Mouse (Mus musculus) left cerebral cortex, postnatal 25 days (tissue): ENCODE measurements around the gene Cgnl1. TPM values are rescaled to one million over a fixed set of nuclear protein-coding genes. Genes with fewer than 3 reads are reported as not detected.
"Not testable (repeated sequence)": the region's sequence is repeated elsewhere in the genome, so short reads cannot be mapped to it uniquely, and the experiment has no call there.

ENCODE experiments used
- DNase-seq, 2 experiments: peaks; one replicate each; pipeline ENCODE4 v3.0.0; 2022; ENCODE audit warnings: low spot score in 2 of 2, mixed read lengths in 1 of 2
- intact Hi-C: fragments of 180-260 bp; cut with DNase I; formaldehyde crosslinking; loops from one replicate; pipeline ENCODE4 v1.15.1; 2025
- total RNA-seq, 2 experiments: library from RNA; stranded (reverse); gene quantifications; 2 replicates each; pipeline ENCODE4 v1.2.3; 2021

Cgnl1 gene
- total RNA-seq, 2 experiments from 2014 or later = 10.1 to 10.6 TPM

- intact Hi-C loops = loop anchor here (10.0 kb wide), 2 partner anchors 133 to 553 kb away; partner anchors contain the start of gene Cgnl1
- no peak for DNase-seq
Measured at GRCm38 (mm10) chr9:71642270-71642669, 129.1 kb downstream of the Cgnl1 start.

GRCm38 (mm10) chr9:71640361-71640927, 131.0 kb downstream of the Cgnl1 start:
- no peak for DNase-seq
- intact Hi-C loops = loop anchor here (10.0 kb wide), 2 partner anchors 134 to 554 kb away; partner anchors contain the start of gene Cgnl1

- no peak for DNase-seq
- intact Hi-C loops = no loop called here
Measured at GRCm38 (mm10) chr9:71638198-71638597, 133.2 kb downstream of the Cgnl1 start.

- peak in 1 of 2 experiments; percentile 28 for DNase-seq
- intact Hi-C loops = no loop called here
Measured at GRCm38 (mm10) chr9:71636854-71637253, 134.5 kb downstream of the Cgnl1 start.

GRCm38 (mm10) chr9:71635627-71636026, 135.8 kb downstream of the Cgnl1 start:
- intact Hi-C loops = no loop called here
- no peak for DNase-seq

- DNase-seq = no peak
- intact Hi-C loops = no loop called here
Measured at GRCm38 (mm10) chr9:71634916-71635315, 136.5 kb downstream of the Cgnl1 start.

- no peak for DNase-seq
- intact Hi-C loops = no loop called here
Measured at GRCm38 (mm10) chr9:71628921-71629320, 142.5 kb downstream of the Cgnl1 start.

GRCm38 (mm10) chr9:71628286-71628685, 143.1 kb downstream of the Cgnl1 start:
- peak in 1 of 2 experiments; percentile 19 for DNase-seq
- intact Hi-C loops = no loop called here

- intact Hi-C loops = no loop called here
- DNase-seq = no peak
Measured at GRCm38 (mm10) chr9:71625961-71626360, 145.4 kb downstream of the Cgnl1 start.

- intact Hi-C loops = no loop called here
Measured at GRCm38 (mm10) chr9:71624793-71625495, 146.5 kb downstream of the Cgnl1 start.

GRCm38 (mm10) chr9:71623871-71624569, 147.4 kb downstream of the Cgnl1 start:
- intact Hi-C loops = no loop called here
- peak in 1 of 2 experiments; percentile 24 for DNase-seq

More at GRCm38 (mm10) chr9:71624793-71625495, 146.5 kb downstream of the Cgnl1 start:
- DNase-seq = peak; percentile 29 to 31

- no peak for DNase-seq
- intact Hi-C loops = no loop called here
Measured at GRCm38 (mm10) chr9:71622593-71622992, 148.8 kb downstream of the Cgnl1 start.

- no peak for DNase-seq
- intact Hi-C loops = no loop called here
Measured at GRCm38 (mm10) chr9:71621968-71622367, 149.4 kb downstream of the Cgnl1 start.

- DNase-seq, intact Hi-C loops: not testable (repeated sequence)
Measured at GRCm38 (mm10) chr9:71620116-71620515, 151.3 kb downstream of the Cgnl1 start.

GRCm38 (mm10) chr9:71617363-71617762, 154.0 kb downstream of the Cgnl1 start:
- intact Hi-C loops = loop anchor here (10.0 kb wide), 2 partner anchors 263 to 403 kb away; partner anchors contain the start of gene Aldh1a2
- peak in 1 of 2 experiments; percentile 12 for DNase-seq

- intact Hi-C loops = loop anchor here (1.0 to 10.0 kb wide), 3 partner anchors 72 to 401 kb away; partner anchors contain the start of gene Aldh1a2
Measured at GRCm38 (mm10) chr9:71616185-71616584, 155.2 kb downstream of the Cgnl1 start.

GRCm38 (mm10) chr9:71614643-71615042, 156.8 kb downstream of the Cgnl1 start:
- no peak for DNase-seq

More at GRCm38 (mm10) chr9:71616185-71616584, 155.2 kb downstream of the Cgnl1 start:
- DNase-seq = peak; percentile 72 to 75

GRCm38 (mm10) chr9:71612981-71613380, 158.4 kb downstream of the Cgnl1 start:
- intact Hi-C loops = loop anchor here (10.0 kb wide), 2 partner anchors 258 to 398 kb away; partner anchors contain the start of gene Aldh1a2
- DNase-seq = no peak

More at GRCm38 (mm10) chr9:71614643-71615042, 156.8 kb downstream of the Cgnl1 start:
- intact Hi-C loops = loop anchor here (10.0 kb wide), 2 partner anchors 260 to 400 kb away; partner anchors contain the start of gene Aldh1a2

GRCm38 (mm10) chr9:71611876-71612275, 159.5 kb downstream of the Cgnl1 start:
- DNase-seq = no peak
- intact Hi-C loops = loop anchor here (10.0 kb wide), 2 partner anchors 257 to 397 kb away; partner anchors contain the start of gene Aldh1a2

GRCm38 (mm10) chr9:71609010-71609409, 162.4 kb downstream of the Cgnl1 start:
- DNase-seq = no peak
- intact Hi-C loops = no loop called here
